Mouse (Mus musculus): ENCODE data around the gene Paqr6. TPM values are rescaled to one million over a fixed set of nuclear protein-coding genes. Genes with fewer than 3 reads are reported as not detected.
A peak's percentile ranks its signal among the peaks of the same experiment; 100 is the strongest.

Paqr6 gene
- 3.6 and 5.9 TPM in 2 replicates for polyA plus RNA-seq (2012; rRNA removed)

- no peaks in the 10 kb centered on the region for H3K27me3 ChIP-seq (replicated peaks; ENCODE audit: control insufficient read depth, insufficient read depth, low read length)
Observed at GRCm38 (mm10) chr3:88364337-88364736, at the start of gene Paqr6. Gene Paqr6 (plus strand): TSS chr3:88364584.

GRCm38 (mm10) chr3:88324951-88325405 is 39.4 kb upstream of the Paqr6 start, which contains the start of gene Glmp:
Gene Glmp (plus strand): TSS chr3:88325023.
- H3K4me1 ChIP-seq (ENCODE audit: control insufficient read depth, insufficient read depth, low read length) = no peaks in the 10 kb centered on the region; the same call in 1 of the 2 replicates
- peak; percentile 86 for DNase-seq
- peak within 1 kb of the TSS; percentile 8; the same call in 1 of the 2 replicates for H3K27ac ChIP-seq (ENCODE audit: insufficient read depth, low read depth, low read length)
- 0% methylated on average over 10 of the region's 10 CpGs for WGBS
- TF ChIP-seq CTCF (conservative IDR thresholded peaks at IDR 0.05; ENCODE audit: insufficient read depth, insufficient read length, low read depth, low read length) = no peak
- TF ChIP-seq POLR2A (IDR thresholded peaks at IDR 0.05; ENCODE audit: low read depth, low read length) = no peak
- no peaks in the 10 kb centered on the region for H3K27me3 ChIP-seq (replicated peaks; ENCODE audit: control insufficient read depth, insufficient read depth, low read length)
- no peaks in the 10 kb centered on the region; the same call in 1 of the 2 replicates for H3K36me3 ChIP-seq (ENCODE audit: control insufficient read depth, insufficient read depth, low read length)
- peak within 1 kb of the TSS; percentile 66 for H3K4me3 ChIP-seq (ENCODE audit: insufficient read depth, low read depth, low read length)

More at GRCm38 (mm10) chr3:88364337-88364736, at the start of gene Paqr6:
- DNase-seq = peak; percentile 77
- TF ChIP-seq POLR2A (IDR thresholded peaks at IDR 0.05; ENCODE audit: low read depth, low read length) (no peak), CTCF (conservative IDR thresholded peaks at IDR 0.05; ENCODE audit: insufficient read depth, insufficient read length, low read depth, low read length) (no peak)
- WGBS = 9% methylated on average over 16 of the region's 16 CpGs
- Histone ChIP-seq H3K36me3 (ENCODE audit: control insufficient read depth, insufficient read depth, low read length) (peaks cover 2% of the 10 kb centered on the region; the same call in 1 of the 2 replicates), H3K4me1 (ENCODE audit: control insufficient read depth, insufficient read depth, low read length) (no peaks in the 10 kb centered on the region), H3K27ac (ENCODE audit: insufficient read depth, low read depth, low read length) (no peak within 1 kb of the TSS), H3K4me3 (ENCODE audit: insufficient read depth, low read depth, low read length) (no peak within 1 kb of the TSS)

GRCm38 (mm10) chr3:88328956-88329355 is 35.4 kb upstream of the Paqr6 start:
- DNase-seq = no peak
- H3K4me1 ChIP-seq (ENCODE audit: control insufficient read depth, insufficient read depth, low read length) = no peaks in the 10 kb centered on the region; the same call in 1 of the 2 replicates
- 61% methylated on average over 5 of the region's 5 CpGs for WGBS
- no peak overlapping the region for H3K4me3 ChIP-seq (ENCODE audit: insufficient read depth, low read depth, low read length)
- TF ChIP-seq POLR2A (IDR thresholded peaks at IDR 0.05; ENCODE audit: low read depth, low read length) = no peak
- TF ChIP-seq CTCF (conservative IDR thresholded peaks at IDR 0.05; ENCODE audit: insufficient read depth, insufficient read length, low read depth, low read length) = no peak
- no peaks in the 10 kb centered on the region for H3K27me3 ChIP-seq (replicated peaks; ENCODE audit: control insufficient read depth, insufficient read depth, low read length)
- no peaks in the 10 kb centered on the region for H3K36me3 ChIP-seq (ENCODE audit: control insufficient read depth, insufficient read depth, low read length)
- no peak overlapping the region for H3K27ac ChIP-seq (ENCODE audit: insufficient read depth, low read depth, low read length)

GRCm38 (mm10) chr3:88331282-88331681 is 33.1 kb upstream of the Paqr6 start:
- WGBS = 29% methylated on average over 2 of the region's 2 CpGs
- no peak overlapping the region for H3K27ac ChIP-seq (ENCODE audit: insufficient read depth, low read depth, low read length)
- TF ChIP-seq CTCF (conservative IDR thresholded peaks at IDR 0.05; ENCODE audit: insufficient read depth, insufficient read length, low read depth, low read length) (peak; percentile 74), POLR2A (IDR thresholded peaks at IDR 0.05; ENCODE audit: low read depth, low read length) (no peak)
- DNase-seq = peak; percentile 58
- no peaks in the 10 kb centered on the region for H3K36me3 ChIP-seq (ENCODE audit: control insufficient read depth, insufficient read depth, low read length)
- H3K27me3 ChIP-seq (replicated peaks; ENCODE audit: control insufficient read depth, insufficient read depth, low read length) = no peaks in the 10 kb centered on the region
- peaks cover 4% of the 10 kb centered on the region; the same call in 1 of the 2 replicates for H3K4me1 ChIP-seq (ENCODE audit: control insufficient read depth, insufficient read depth, low read length)
- H3K4me3 ChIP-seq (ENCODE audit: insufficient read depth, low read depth, low read length) = no peak overlapping the region

GRCm38 (mm10) chr3:88334029-88334658 is 30.2 kb upstream of the Paqr6 start:
- no peaks in the 10 kb centered on the region for H3K36me3 ChIP-seq (ENCODE audit: control insufficient read depth, insufficient read depth, low read length)
- peak overlapping the region; percentile 15; the same call in 1 of the 2 replicates for H3K27ac ChIP-seq (ENCODE audit: insufficient read depth, low read depth, low read length)
- WGBS = 34% methylated on average over 12 of the region's 12 CpGs
- peak overlapping the region; percentile 36 for H3K4me3 ChIP-seq (ENCODE audit: insufficient read depth, low read depth, low read length)
- no peak for TF ChIP-seq CTCF (conservative IDR thresholded peaks at IDR 0.05; ENCODE audit: insufficient read depth, insufficient read length, low read depth, low read length)
- TF ChIP-seq POLR2A (IDR thresholded peaks at IDR 0.05; ENCODE audit: low read depth, low read length) = no peak
- H3K4me1 ChIP-seq (ENCODE audit: control insufficient read depth, insufficient read depth, low read length) = peaks cover 10% of the 10 kb centered on the region; the same call in 1 of the 2 replicates
- DNase-seq = peak; percentile 53
- no peaks in the 10 kb centered on the region for H3K27me3 ChIP-seq (replicated peaks; ENCODE audit: control insufficient read depth, insufficient read depth, low read length)

- WGBS = 27% methylated on average over 3 of the region's 3 CpGs
- Histone ChIP-seq H3K27ac (ENCODE audit: insufficient read depth, low read depth, low read length) (peak overlapping the region; percentile 67; the same call in 1 of the 2 replicates), H3K27me3 (replicated peaks; ENCODE audit: control insufficient read depth, insufficient read depth, low read length) (no peaks in the 10 kb centered on the region), H3K4me1 (ENCODE audit: control insufficient read depth, insufficient read depth, low read length) (peaks cover 10% of the 10 kb centered on the region; the same call in 1 of the 2 replicates), H3K4me3 (ENCODE audit: insufficient read depth, low read depth, low read length) (peak overlapping the region; percentile 66), H3K36me3 (ENCODE audit: control insufficient read depth, insufficient read depth, low read length) (no peaks in the 10 kb centered on the region)
- TF ChIP-seq POLR2A (IDR thresholded peaks at IDR 0.05; ENCODE audit: low read depth, low read length) = no peak
- TF ChIP-seq CTCF (conservative IDR thresholded peaks at IDR 0.05; ENCODE audit: insufficient read depth, insufficient read length, low read depth, low read length) = no peak
- DNase-seq = no peak
Observed at GRCm38 (mm10) chr3:88334902-88335435, 29.4 kb upstream of the Paqr6 start.

All from kidney, adult 2 months (tissue).